Mouse (Mus musculus): ENCODE measurements around the gene Odf2.

- TF ChIP-seq HCFC1 (IDR thresholded peaks at IDR 0.05; ENCODE audit: low read depth, low read length) = no peak
- no peak for TF ChIP-seq MAX (IDR thresholded peaks at IDR 0.05; ENCODE audit: low read length)
Measured at GRCm38 (mm10) chr2:29849841-29850480, 39.1 kb upstream of the Odf2 start.
